Mouse (Mus musculus): Measurements from ENCODE around the gene Prr19. TPM values are rescaled to one million over a fixed set of nuclear protein-coding genes. Genes with fewer than 3 reads are reported as not detected.
"Not testable (repeated sequence)": the region's sequence is repeated elsewhere in the genome, so short reads cannot be mapped to it uniquely, and the experiment has no call there.

Gene Prr19
- polyA plus RNA-seq, 1 experiment from 2014 or later = not detected

DNA sequence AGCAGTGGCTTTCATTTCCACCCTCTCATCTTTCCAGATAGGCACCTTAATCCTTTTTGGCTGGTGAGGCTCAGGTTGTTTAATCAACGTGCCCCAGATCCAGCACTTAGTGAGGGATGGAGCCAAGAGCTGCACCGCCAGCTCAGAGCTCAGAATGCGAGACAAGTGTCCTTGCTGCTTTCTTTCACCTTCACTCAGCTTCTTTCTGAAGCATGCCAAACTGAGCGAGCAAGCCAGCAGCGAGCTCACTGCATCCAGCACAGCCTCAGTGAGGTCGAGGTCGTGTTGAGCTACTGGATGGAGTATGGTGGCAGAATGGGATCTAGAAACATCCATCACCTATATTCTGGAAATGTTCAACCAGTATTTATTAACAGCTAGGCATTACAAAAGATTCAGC, 12.1 kb downstream of the Prr19 start:
- Histone ChIP-seq H3K4me3 (ENCODE audit: inconsistent target) (no peak overlapping the region), H3K79me2 (ENCODE audit: inconsistent target) (no peaks in the 10 kb centered on the region), H3K27ac (no peak overlapping the region), H3K36me3 (ENCODE audit: inconsistent target) (no peaks in the 10 kb centered on the region)
- WGBS (ENCODE audit: missing documents) = 48% methylated on average over 7 of the region's 7 CpGs

GRCm38 (mm10) chr7:25314606-25315305, 13.5 kb downstream of the Prr19 start:
- Histone ChIP-seq H3K79me2 (ENCODE audit: inconsistent target) (no peaks in the 10 kb centered on the region), H3K36me3 (ENCODE audit: inconsistent target) (no peaks in the 10 kb centered on the region), H3K4me3 (ENCODE audit: inconsistent target) (no peak overlapping the region), H3K27ac (no peak overlapping the region)
- WGBS (ENCODE audit: missing documents) = 7% methylated on average over 20 of the region's 51 CpGs

- Histone ChIP-seq H3K4me3 (ENCODE audit: inconsistent target) (no peak overlapping the region), H3K79me2 (ENCODE audit: inconsistent target) (no peaks in the 10 kb centered on the region)
- 2% methylated on average over 67 of the region's 69 CpGs for WGBS (ENCODE audit: missing documents)
These were observed 14.3 kb downstream of the Prr19 start for GRCm38 (mm10) chr7:25315306-25316041.

DNA sequence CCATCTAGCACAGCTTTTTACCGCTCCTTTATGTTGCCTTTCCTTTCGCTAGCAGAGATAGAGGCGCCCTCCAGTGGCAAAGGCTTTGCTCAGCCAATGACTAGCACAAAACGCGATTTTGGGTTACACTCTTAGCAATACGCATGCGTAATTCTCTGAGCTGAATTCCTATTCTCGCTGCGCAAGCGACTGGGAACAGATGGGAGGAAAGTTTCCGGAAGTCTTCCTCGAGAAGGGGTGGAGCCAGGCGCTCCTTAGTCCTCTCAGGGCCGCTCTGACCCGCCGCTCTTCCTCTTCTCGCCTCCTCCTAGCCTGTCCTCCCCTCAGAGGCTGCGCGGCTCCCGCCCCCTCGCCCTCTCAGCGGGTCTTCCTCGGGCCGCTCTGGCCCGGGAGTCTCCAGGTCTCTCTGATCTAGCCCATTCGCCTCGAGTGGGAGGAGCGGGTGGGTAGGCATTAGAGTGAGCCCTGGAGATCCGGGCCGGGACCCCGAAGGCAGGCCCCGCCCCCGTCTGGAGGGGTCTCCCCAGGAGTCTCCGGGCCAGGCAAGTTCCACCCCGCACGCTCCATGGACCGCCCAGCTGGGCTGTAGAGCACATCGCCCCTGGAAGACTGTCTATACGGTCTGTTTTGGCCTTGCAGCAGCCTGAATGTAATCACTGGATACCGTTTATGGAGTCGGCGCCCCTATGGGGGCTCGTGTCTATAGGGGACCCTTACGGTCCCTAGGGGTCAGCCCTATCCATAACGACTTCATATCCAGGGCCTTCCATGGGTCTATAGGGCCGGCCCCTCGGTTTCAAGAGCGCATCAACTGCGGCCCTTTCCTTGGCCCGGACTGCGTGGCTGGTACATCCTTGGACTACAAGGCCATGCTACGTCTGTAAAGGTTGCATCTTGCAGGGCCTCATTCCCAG, 15.6 kb downstream of the Prr19 start, which contains the start of gene Megf8:
TSS of gene Megf8 (plus strand) at position 633 of the 914 bp plus-strand sequence.
- WGBS (ENCODE audit: missing documents) = 12% methylated on average over 52 of the region's 52 CpGs
- Histone ChIP-seq H3K36me3 (ENCODE audit: inconsistent target) (no peaks in the 10 kb centered on the region), H3K4me3 (ENCODE audit: inconsistent target) (peak within 1 kb of the TSS; percentile 54), H3K79me2 (ENCODE audit: inconsistent target) (no peaks in the 10 kb centered on the region), H3K27ac (peak within 1 kb of the TSS; percentile 24; the same call in 1 of the 2 replicates)

More at GRCm38 (mm10) chr7:25315306-25316041, 14.3 kb downstream of the Prr19 start:
- no peaks in the 10 kb centered on the region for H3K36me3 ChIP-seq (ENCODE audit: inconsistent target)
- no peak overlapping the region for H3K27ac ChIP-seq

DNA sequence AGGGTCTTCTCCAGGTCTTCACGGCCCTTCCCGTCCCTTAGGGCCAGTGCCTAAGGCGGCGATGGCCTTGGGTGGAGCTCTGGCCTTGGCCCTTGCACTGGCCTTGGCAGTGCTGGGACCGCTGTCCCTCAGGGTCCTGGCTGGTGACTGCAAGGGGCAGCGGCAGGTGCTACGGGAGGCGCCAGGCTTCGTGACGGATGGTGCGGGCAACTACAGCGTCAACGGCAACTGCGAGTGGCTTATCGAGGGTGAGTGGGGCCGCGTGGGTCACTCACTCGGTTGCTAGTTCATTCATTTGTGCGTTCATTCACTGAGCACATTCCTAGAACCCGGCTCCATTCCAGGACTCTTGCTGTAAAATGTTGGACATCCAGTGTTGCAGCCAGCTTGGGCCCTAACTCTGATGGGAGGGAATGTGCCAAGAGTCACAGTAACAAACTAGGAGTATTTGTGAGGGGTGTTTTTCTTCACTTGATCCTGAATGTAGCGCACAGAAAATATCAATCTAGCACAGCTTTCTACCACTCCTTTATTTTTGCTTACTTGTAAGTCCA, 16.3 kb downstream of the Prr19 start:
- Histone ChIP-seq H3K4me3 (ENCODE audit: inconsistent target) (peak overlapping the region; percentile 54), H3K36me3 (ENCODE audit: inconsistent target) (no peaks in the 10 kb centered on the region), H3K27ac (no peak overlapping the region), H3K79me2 (ENCODE audit: inconsistent target) (no peaks in the 10 kb centered on the region)
- 83% methylated on average over 21 of the region's 21 CpGs for WGBS (ENCODE audit: missing documents)

- Histone ChIP-seq H3K36me3 (ENCODE audit: inconsistent target) (no peaks in the 10 kb centered on the region), H3K27ac (no peak overlapping the region), H3K4me3 (ENCODE audit: inconsistent target) (no peak overlapping the region), H3K79me2 (ENCODE audit: inconsistent target) (no peaks in the 10 kb centered on the region)
- whole genome bisulfite sequencing (ENCODE audit: missing documents) = 89% methylated on average over 6 of the region's 6 CpGs
These were observed 20.9 kb downstream of the Prr19 start for GRCm38 (mm10) chr7:25322058-25322484.

DNA sequence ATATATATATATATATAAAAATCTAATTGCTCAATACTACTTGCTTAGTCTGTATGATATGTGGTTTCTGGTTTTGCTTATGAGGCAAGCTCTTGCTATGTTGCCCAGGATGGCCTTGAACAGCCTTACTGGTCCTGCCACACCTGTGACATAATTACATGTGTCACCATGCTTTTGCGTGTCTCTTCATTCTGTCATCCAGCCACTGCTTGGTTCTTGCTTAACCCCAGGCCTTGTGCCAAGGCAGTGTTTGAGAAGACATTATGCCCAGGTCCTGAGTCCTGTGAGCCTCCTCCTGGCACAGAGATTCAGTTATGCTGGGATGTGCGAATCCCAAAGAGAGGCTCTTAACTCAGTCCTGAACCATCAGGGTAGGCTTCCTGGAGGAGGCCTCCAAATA, 22.0 kb downstream of the Prr19 start:
- WGBS (ENCODE audit: missing documents) = 96% methylated on average over 2 of the region's 2 CpGs
- Histone ChIP-seq H3K27ac (no peak overlapping the region), H3K4me3 (ENCODE audit: inconsistent target) (no peak overlapping the region), H3K79me2 (ENCODE audit: inconsistent target) (no peaks in the 10 kb centered on the region), H3K36me3 (ENCODE audit: inconsistent target) (no peaks in the 10 kb centered on the region)

DNA sequence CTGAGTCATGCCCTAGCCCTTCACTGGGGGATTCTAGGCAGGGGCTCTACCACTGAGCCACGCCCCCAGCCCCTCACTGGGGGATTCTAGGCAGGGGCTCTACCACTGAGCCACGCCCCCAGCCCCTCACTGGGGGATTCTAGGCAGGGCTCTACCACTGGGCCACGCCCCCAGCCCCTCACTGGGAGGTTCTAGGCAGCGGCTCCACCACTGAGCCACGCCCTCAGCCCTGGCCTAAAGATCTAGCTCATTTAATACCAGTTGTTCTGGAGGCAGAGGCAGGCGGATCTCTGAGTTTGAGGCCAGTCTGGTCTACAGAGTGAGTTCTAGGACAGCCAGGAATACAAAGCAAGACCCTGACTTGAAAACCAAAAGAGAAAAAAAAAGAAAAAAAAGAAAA, 24.2 kb downstream of the Prr19 start:
- not testable (repeated sequence) for H3K79me2 ChIP-seq (ENCODE audit: inconsistent target); H3K27ac ChIP-seq; H3K36me3 ChIP-seq (ENCODE audit: inconsistent target); H3K4me3 ChIP-seq (ENCODE audit: inconsistent target)
- WGBS (ENCODE audit: missing documents) = 86% methylated on average over 5 of the region's 6 CpGs

DNA sequence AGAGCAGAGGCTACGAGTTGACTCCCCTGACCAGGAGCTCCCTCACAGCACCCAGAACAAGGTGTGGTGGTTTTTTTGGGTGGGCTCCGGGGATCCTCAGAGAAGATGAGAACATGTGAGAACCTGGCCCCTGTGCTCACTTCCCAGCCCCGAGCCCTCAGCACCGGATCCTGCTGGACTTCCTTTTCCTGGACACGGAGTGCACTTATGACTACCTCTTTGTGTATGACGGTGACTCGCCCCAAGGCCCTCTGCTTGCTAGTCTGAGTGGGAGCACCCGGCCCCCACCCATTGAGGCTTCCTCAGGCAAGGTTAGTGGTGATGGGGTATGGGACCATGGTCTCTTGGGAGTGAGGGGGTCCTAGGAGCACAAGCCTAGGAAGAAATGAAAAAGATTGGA, 25.0 kb downstream of the Prr19 start:
- Histone ChIP-seq H3K79me2 (ENCODE audit: inconsistent target) (no peaks in the 10 kb centered on the region), H3K36me3 (ENCODE audit: inconsistent target) (peaks cover 13% of the 10 kb centered on the region), H3K27ac (no peak overlapping the region), H3K4me3 (ENCODE audit: inconsistent target) (no peak overlapping the region)
- WGBS (ENCODE audit: missing documents) = 58% methylated on average over 8 of the region's 8 CpGs

DNA sequence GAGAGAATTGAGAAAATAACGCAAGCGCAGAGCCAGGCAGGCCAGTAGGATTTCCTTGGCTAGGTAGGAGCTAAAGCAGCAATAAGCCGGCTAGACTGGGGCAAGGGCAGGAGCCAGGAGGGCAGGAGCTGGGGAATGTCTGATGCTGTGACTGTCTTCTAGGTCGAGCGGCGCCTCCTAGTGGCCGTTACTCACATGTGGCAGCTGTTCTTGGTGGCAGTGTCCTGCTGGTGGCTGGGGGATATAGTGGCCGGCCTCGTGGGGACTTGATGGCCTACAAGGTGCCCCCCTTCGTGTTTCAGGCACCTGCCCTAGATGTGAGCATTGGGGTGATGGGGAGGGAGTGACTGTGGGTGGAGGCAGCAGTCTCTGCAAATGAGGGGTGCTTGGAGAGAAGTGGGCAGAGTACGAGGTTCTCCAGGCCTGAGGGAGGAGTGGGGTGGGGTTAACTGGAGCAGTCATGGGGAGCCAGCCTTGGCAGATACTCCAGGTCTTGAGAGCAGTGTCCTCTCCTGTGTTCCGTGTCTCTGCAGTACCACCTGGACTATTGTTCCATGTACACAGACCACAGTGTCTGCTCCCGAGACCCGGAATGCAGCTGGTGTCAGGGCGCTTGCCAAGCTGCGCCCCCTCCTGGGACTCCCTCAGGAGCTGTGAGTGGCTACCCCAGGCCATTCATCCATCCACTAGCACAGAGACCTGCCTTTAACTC, 32.5 kb downstream of the Prr19 start:
- Histone ChIP-seq H3K79me2 (ENCODE audit: inconsistent target) (no peaks in the 10 kb centered on the region), H3K36me3 (ENCODE audit: inconsistent target) (peaks cover 16% of the 10 kb centered on the region), H3K4me3 (ENCODE audit: inconsistent target) (no peak overlapping the region), H3K27ac (no peak overlapping the region)
- 60% methylated on average over 16 of the region's 16 CpGs for WGBS (ENCODE audit: missing documents)

DNA sequence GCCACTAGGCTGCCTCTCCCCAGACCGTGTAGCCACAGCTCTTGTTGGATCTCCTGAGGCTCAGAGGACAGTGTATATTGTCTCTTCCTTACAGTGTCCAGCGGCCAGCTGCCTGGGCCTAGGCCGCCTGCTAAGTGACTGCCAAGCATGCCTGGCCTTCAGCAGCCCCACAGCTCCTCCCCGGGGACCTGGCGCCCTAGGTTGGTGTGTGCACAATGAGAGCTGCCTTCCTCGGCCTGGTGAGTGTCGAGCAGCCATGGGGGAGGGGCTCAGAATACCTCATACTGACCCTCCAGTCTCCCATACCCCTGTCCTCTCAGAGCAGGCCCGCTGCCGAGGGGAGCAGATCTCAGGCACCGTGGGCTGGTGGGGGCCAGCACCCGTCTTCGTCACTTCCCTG, 33.3 kb downstream of the Prr19 start:
- H3K79me2 ChIP-seq (ENCODE audit: inconsistent target) = no peaks in the 10 kb centered on the region
- H3K4me3 ChIP-seq (ENCODE audit: inconsistent target) = no peak overlapping the region
- H3K27ac ChIP-seq = no peak overlapping the region
- WGBS (ENCODE audit: missing documents) = 100% methylated on average over 10 of the region's 12 CpGs
- peaks cover 16% of the 10 kb centered on the region for H3K36me3 ChIP-seq (ENCODE audit: inconsistent target)

- Histone ChIP-seq H3K79me2 (ENCODE audit: inconsistent target) (no peaks in the 10 kb centered on the region), H3K36me3 (ENCODE audit: inconsistent target) (no peaks in the 10 kb centered on the region), H3K4me3 (ENCODE audit: inconsistent target) (no peak overlapping the region), H3K27ac (no peak overlapping the region)
- 96% methylated on average over 9 of the region's 9 CpGs for WGBS (ENCODE audit: missing documents)
These were observed 38.1 kb downstream of the Prr19 start for GRCm38 (mm10) chr7:25339329-25339728.

GRCm38 (mm10) chr7:25341000-25341784, 40.0 kb downstream of the Prr19 start:
- Histone ChIP-seq H3K79me2 (ENCODE audit: inconsistent target) (no peaks in the 10 kb centered on the region), H3K4me3 (ENCODE audit: inconsistent target) (no peak overlapping the region), H3K27ac (no peak overlapping the region), H3K36me3 (ENCODE audit: inconsistent target) (no peaks in the 10 kb centered on the region)
- WGBS (ENCODE audit: missing documents) = 91% methylated on average over 18 of the region's 20 CpGs

All from macrophage (primary cell).